Mouse (Mus musculus) CH12.LX (cell line): Measurements from ENCODE around the gene Trpm5. TPM values are rescaled to one million over a fixed set of nuclear protein-coding genes. Genes with fewer than 3 reads are reported as not detected.

Experiments
- DNase-seq: peaks from one replicate; pipeline ENCODE4 v3.0.0-alpha.2; 2013; ENCODE audit errors: extremely low read depth
- H3K27ac ChIP-seq: 2 replicates; pipeline ENCODE4 v1.5.1; 2012; ENCODE audit warnings: low read depth, mild to moderate bottlenecking, control low read depth, moderate library complexity; ENCODE audit not compliant: insufficient read depth
- H3K27me3 ChIP-seq: replicated peaks from 2 replicates; pipeline ENCODE3; 2012; ENCODE audit warnings: inconsistent platforms
- H3K36me3 ChIP-seq, 2 experiments: replicated peaks in 1 of 2; 2 replicates each; pipeline versions ENCODE3 to v1.6.1; 2012; ENCODE audit warnings: inconsistent platforms in 1 of 2, low read length in 1 of 2, mild to moderate bottlenecking in 1 of 2, mixed read lengths in 1 of 2, moderate library complexity in 1 of 2; ENCODE audit not compliant: control insufficient read depth in 1 of 2, insufficient read depth in 1 of 2
- H3K4me1 ChIP-seq, 2 experiments: 2 replicates each; pipeline ENCODE4 v1.6.1; 2012; ENCODE audit warnings: inconsistent platforms in 1 of 2, moderate library complexity in 1 of 2; ENCODE audit not compliant: insufficient read depth in 2 of 2, control insufficient read depth in 1 of 2
- H3K4me2 ChIP-seq: 2 replicates; pipeline ENCODE4 v1.6.1; 2012; ENCODE audit warnings: low read depth, mild to moderate bottlenecking, control low read depth; ENCODE audit not compliant: poor library complexity, insufficient read depth, severe bottlenecking
- H3K4me3 ChIP-seq, 3 experiments: fragments of 150-350 bp in 1 of 3; sonication (generic) in 1 of 3; replicated peaks in 1 of 3; 2 replicates each; pipeline versions ENCODE3 to v1.5.1; 2011 to 2012; ENCODE audit warnings: low read depth in 2 of 3, low read length in 2 of 3, mild to moderate bottlenecking in 2 of 3, moderate library complexity in 2 of 3, control low read depth in 1 of 3, improper control_type of control experiment in 1 of 3, inconsistent platforms in 1 of 3, mixed read lengths in 1 of 3; ENCODE audit not compliant: poor library complexity in 1 of 3
- H3K79me2 ChIP-seq: replicated peaks from 2 replicates; pipeline ENCODE4 v1.6.1; 2012; ENCODE audit warnings: mild to moderate bottlenecking, moderate library complexity; ENCODE audit not compliant: control insufficient read depth, poor library complexity, insufficient read depth, severe bottlenecking; ENCODE audit errors: extremely low read depth
- H3K9ac ChIP-seq: 2 replicates; pipeline ENCODE4 v1.6.1; 2012; ENCODE audit warnings: low read depth, mild to moderate bottlenecking, control low read depth, moderate library complexity; ENCODE audit not compliant: insufficient read depth
- H3K9me3 ChIP-seq: replicated peaks from 2 replicates; pipeline ENCODE3; 2012; ENCODE audit warnings: low read length, inconsistent platforms, mixed read lengths
- BHLHE40 ChIP-seq: IDR thresholded peaks from 2 replicates; pipeline ENCODE4 v1.6.1; 2011; ENCODE audit warnings: mild to moderate bottlenecking, low read depth, low read length, improper control_type of control experiment
- CHD1 ChIP-seq: IDR thresholded peaks from 2 replicates; pipeline ENCODE4 v1.6.1; 2012; ENCODE audit warnings: low read depth, low read length, improper control_type of control experiment, inconsistent platforms
- E2F4 ChIP-seq: IDR thresholded peaks from 2 replicates; pipeline ENCODE4 v1.6.1; 2011; ENCODE audit warnings: low read depth, low read length, improper control_type of control experiment; ENCODE audit not compliant: insufficient replicate concordance
- EP300 ChIP-seq: IDR thresholded peaks from 2 replicates; pipeline ENCODE4 v1.6.1; 2011; ENCODE audit warnings: low read length, improper control_type of control experiment
- IRF4 ChIP-seq: IDR thresholded peaks from 2 replicates; pipeline ENCODE4 v1.6.1; 2014; ENCODE audit warnings: low read depth, mild to moderate bottlenecking, inconsistent platforms, low read length, improper control_type of control experiment
- JUND ChIP-seq: conservative IDR thresholded peaks from 2 replicates; pipeline ENCODE4 v1.6.1; 2011; ENCODE audit warnings: low read depth, low read length, improper control_type of control experiment
- KAT2A ChIP-seq: IDR thresholded peaks from 2 replicates; pipeline ENCODE4 v1.6.1; 2012; ENCODE audit warnings: low read length, improper control_type of control experiment, inconsistent platforms; ENCODE audit not compliant: insufficient replicate concordance
- MAFK ChIP-seq: IDR thresholded peaks from 2 replicates; pipeline ENCODE4 v1.6.1; 2011; ENCODE audit warnings: low read length, improper control_type of control experiment; ENCODE audit not compliant: insufficient replicate concordance
- MAZ ChIP-seq: IDR thresholded peaks from 2 replicates; pipeline ENCODE4 v1.6.1; 2012; ENCODE audit warnings: low read depth, mild to moderate bottlenecking, inconsistent platforms, low read length, improper control_type of control experiment, moderate library complexity
- MXI1 ChIP-seq: IDR thresholded peaks from 2 replicates; pipeline ENCODE4 v1.6.1; 2011; ENCODE audit warnings: mild to moderate bottlenecking, low read depth, low read length, improper control_type of control experiment
- POLR2AphosphoS2 ChIP-seq: IDR thresholded peaks from 2 replicates; pipeline ENCODE4 v1.6.1; 2011; ENCODE audit warnings: low read depth, low read length, improper control_type of control experiment
- RAD21 ChIP-seq: IDR thresholded peaks from 2 replicates; pipeline ENCODE4 v1.6.1; 2011; ENCODE audit warnings: low read depth, mild to moderate bottlenecking, low read length, improper control_type of control experiment, moderate library complexity
- RCOR1 ChIP-seq: conservative IDR thresholded peaks from 2 replicates; pipeline ENCODE4 v1.6.1; 2012; ENCODE audit warnings: low read depth, mild to moderate bottlenecking, inconsistent platforms, low read length, improper control_type of control experiment
- SMC3 ChIP-seq: IDR thresholded peaks from 2 replicates; pipeline ENCODE4 v1.6.1; 2011; ENCODE audit warnings: low read depth, low read length, improper control_type of control experiment
- TCF12 ChIP-seq: IDR thresholded peaks from 2 replicates; pipeline ENCODE4 v1.6.1; 2014; ENCODE audit warnings: low read depth, mild to moderate bottlenecking, inconsistent platforms, low read length, improper control_type of control experiment
- UBTF ChIP-seq: IDR thresholded peaks from 2 replicates; pipeline ENCODE4 v1.6.1; 2012; ENCODE audit warnings: low read depth, mild to moderate bottlenecking, inconsistent platforms, low read length, improper control_type of control experiment, moderate library complexity
- USF1 ChIP-seq: IDR thresholded peaks from 2 replicates; pipeline ENCODE4 v1.6.1; 2014; ENCODE audit warnings: low read depth, mild to moderate bottlenecking, inconsistent platforms, low read length, improper control_type of control experiment
- USF2 ChIP-seq: conservative IDR thresholded peaks from 2 replicates; pipeline ENCODE4 v1.6.1; 2011; ENCODE audit warnings: low read depth, low read length, improper control_type of control experiment
- ZC3H11A ChIP-seq: IDR thresholded peaks from 2 replicates; pipeline ENCODE4 v1.6.1; 2012; ENCODE audit warnings: low read depth, mild to moderate bottlenecking, inconsistent platforms, low read length, improper control_type of control experiment
- ZKSCAN1 ChIP-seq: IDR thresholded peaks from 2 replicates; pipeline ENCODE4 v1.6.1; 2012; ENCODE audit warnings: low read depth, inconsistent platforms, low read length, improper control_type of control experiment, borderline replicate concordance
- ZNF384 ChIP-seq: IDR thresholded peaks from 2 replicates; pipeline ENCODE4 v1.6.1; 2012; ENCODE audit warnings: low read depth, low read length, improper control_type of control experiment, inconsistent platforms
- dilution Hi-C: fragments of 300-500 bp; cut with MboI; formaldehyde crosslinking; loops from 2 replicates; pipeline ENCODE4 v1.14.3; 2020; ENCODE audit warnings: low sequenced_read_pairs; ENCODE audit not compliant: extremely low pct_unique_long_range_greater_than_20kb, extremely low pct_ligation_motif_present
- in situ Hi-C: fragments of 300-500 bp; cut with MboI; formaldehyde crosslinking; loops from 3 replicates; pipeline ENCODE4 v1.14.3; 2019; ENCODE audit warnings: low sequenced_read_pairs, low pct_ligation_motif_present, low pct_unique_long_range_greater_than_20kb, mixed read lengths
- polyA plus RNA-seq: library from polyadenylated mRNA; unstranded; fragments of >175 nt; gene quantifications from 2 replicates; pipeline ENCODE4 v1.2.1, GENCODE M21; 2012; ENCODE audit warnings: low read depth; ENCODE audit not compliant: insufficient read length
- total RNA-seq, 2 experiments: library from RNA; depleted of rRNA; stranded (reverse); fragments of 300-350 nt in 1 of 2; fragments of >200 nt in 1 of 2; gene quantifications; 2 replicates each; pipeline ENCODE4 v1.2.3; 2012 to 2014

Trpm5 gene
- total and polyA plus RNA-seq, 3 experiments = 1.1 to 3.0 (median 1.5) TPM

- in situ Hi-C loops = no loop called here
These were observed 20.3 kb upstream of the Trpm5 start for GRCm38 (mm10) chr7:143114773-143115172.

GRCm38 (mm10) chr7:143112395-143112794 is 18.0 kb upstream of the Trpm5 start:
- TF ChIP-seq POLR2AphosphoS2 (no peak), ZKSCAN1 (no peak), USF2 (no peak), E2F4 (no peak), IRF4 (no peak), JUND (no peak), RCOR1 (no peak), ZNF384 (no peak), KAT2A (no peak), EP300 (no peak)
- Histone ChIP-seq H3K4me3 (no peak overlapping the region), H3K4me2 (no peak overlapping the region), H3K27me3 (peaks cover 83% of the 10 kb centered on the region), H3K9me3 (peaks cover 14% of the 10 kb centered on the region), H3K9ac (no peak overlapping the region), H3K4me1 (no peaks in the 10 kb centered on the region), H3K36me3 (no peaks in the 10 kb centered on the region), H3K79me2 (no peaks in the 10 kb centered on the region), H3K27ac (no peak overlapping the region)
- DNase-seq = no peak
- dilution Hi-C loops = no loop called here
- in situ Hi-C loops = no loop called here

More at GRCm38 (mm10) chr7:143114773-143115172, 20.3 kb upstream of the Trpm5 start:
- dilution Hi-C loops = no loop called here
- Histone ChIP-seq H3K9me3 (peaks cover 14% of the 10 kb centered on the region), H3K79me2 (no peaks in the 10 kb centered on the region), H3K4me1 (peaks cover 3 to 7% of the 10 kb centered on the region in 2 experiments; a peak in 3 of 4 replicates), H3K4me2 (no peak overlapping the region), H3K27me3 (peaks cover 76% of the 10 kb centered on the region), H3K9ac (no peak overlapping the region), H3K27ac (no peak overlapping the region), H3K4me3 (no peak overlapping the region), H3K36me3 (no peaks in the 10 kb centered on the region)
- peak; percentile 22 for TF ChIP-seq RAD21
- no peak for TF ChIP-seq JUND
- DNase-seq = no peak

- TF ChIP-seq TCF12 (no peak), MAZ (no peak), SMC3 (no peak), JUND (no peak), MXI1 (no peak), USF1 (no peak), CHD1 (no peak), ZKSCAN1 (no peak), MAFK (no peak), POLR2AphosphoS2 (no peak), BHLHE40 (no peak), UBTF (no peak), ZC3H11A (no peak), RAD21 (no peak)
- TF ChIP-seq, all 38 proteins: peak for 0
- Histone ChIP-seq H3K9me3 (peaks cover 19% of the 10 kb centered on the region), H3K4me2 (no peak overlapping the region), H3K27ac (no peak overlapping the region), H3K9ac (no peak overlapping the region), H3K4me1 (no peaks in the 10 kb centered on the region), H3K27me3 (peaks cover 83% of the 10 kb centered on the region), H3K79me2 (no peaks in the 10 kb centered on the region), H3K36me3 (no peaks in the 10 kb centered on the region), H3K4me3 (no peak overlapping the region)
- DNase-seq = no peak
- in situ Hi-C loops = no loop called here
- dilution Hi-C loops = no loop called here
These were observed 17.3 kb upstream of the Trpm5 start for GRCm38 (mm10) chr7:143111719-143112118.
